Mouse (Mus musculus) heart, embryonic 11.5 days (tissue): ENCODE results near the gene Chil1. TPM values are rescaled to one million over a fixed set of nuclear protein-coding genes. Genes with fewer than 3 reads are reported as not detected.
A peak's percentile ranks its signal among the peaks of the same experiment; 100 is the strongest.

Experiments used
- ATAC-seq: fragments of 200-750 bp; cut with Nextera tagmentation; replicated peaks from 2 replicates; pipeline ENCODE4 v1.8.0; 2017; ENCODE audit warnings: moderate library complexity; ENCODE audit not compliant: insufficient number of reproducible peaks, low FRiP score, low TSS enrichment
- H3K27ac ChIP-seq: fragments of 300-500 bp; sonication (generic); 2 replicates; pipeline ENCODE4 v1.5.1; 2014; ENCODE audit warnings: mild to moderate bottlenecking, low read depth, low read length
- H3K27me3 ChIP-seq: fragments of 300-500 bp; sonication (generic); 2 replicates; pipeline ENCODE4 v1.6.1; 2014; ENCODE audit warnings: mild to moderate bottlenecking, low read length, mixed read lengths; ENCODE audit not compliant: control insufficient read depth, insufficient read depth
- H3K36me3 ChIP-seq: fragments of 300-500 bp; sonication (generic); 2 replicates; pipeline ENCODE4 v1.6.1; 2014; ENCODE audit warnings: mild to moderate bottlenecking, low read length, moderate library complexity, mixed read lengths; ENCODE audit not compliant: control insufficient read depth, insufficient read depth
- H3K4me1 ChIP-seq: fragments of 300-500 bp; sonication (generic); 2 replicates; pipeline ENCODE4 v1.6.1; 2014; ENCODE audit warnings: low read length; ENCODE audit not compliant: control insufficient read depth, insufficient read depth
- H3K4me2 ChIP-seq: fragments of 300-500 bp; sonication (generic); 2 replicates; pipeline ENCODE4 v1.6.1; 2014; ENCODE audit warnings: mild to moderate bottlenecking, moderate library complexity
- H3K4me3 ChIP-seq: fragments of 300-500 bp; sonication (generic); 2 replicates; pipeline ENCODE4 v1.5.1; 2014; ENCODE audit warnings: low read depth, low read length
- H3K9ac ChIP-seq: fragments of 300-500 bp; sonication (generic); 2 replicates; pipeline ENCODE4 v1.6.1; 2014; ENCODE audit warnings: mild to moderate bottlenecking, low read depth, low read length, moderate library complexity
- H3K9me3 ChIP-seq: fragments of 300-500 bp; sonication (generic); replicated peaks from 2 replicates; pipeline ENCODE4 v1.6.1; 2016; ENCODE audit warnings: low read length; ENCODE audit not compliant: control insufficient read depth
- WGBS: fragments of 180-500 bp; shearing (Covaris S2); extraction: QIAGEN DNeasy Blood & Tissue Kit; methylation state at CpG from one replicate; pipeline ENCODE4 v1.1.7; 2014; ENCODE audit not compliant: insufficient replicate concordance; 5-methylcytosine and 5-hydroxymethylcytosine counted together
- polyA plus RNA-seq: library from polyadenylated mRNA; unstranded; fragments of >200 nt; fragmentation: Nextera tagmentation; extraction: Ambion mirVana; gene quantifications from 2 replicates; pipeline ENCODE4 v1.2.1, GENCODE M21; 2014

Gene Chil1
- polyA plus RNA-seq, 1 experiment from 2014 or later, result 1.9 TPM

DNA sequence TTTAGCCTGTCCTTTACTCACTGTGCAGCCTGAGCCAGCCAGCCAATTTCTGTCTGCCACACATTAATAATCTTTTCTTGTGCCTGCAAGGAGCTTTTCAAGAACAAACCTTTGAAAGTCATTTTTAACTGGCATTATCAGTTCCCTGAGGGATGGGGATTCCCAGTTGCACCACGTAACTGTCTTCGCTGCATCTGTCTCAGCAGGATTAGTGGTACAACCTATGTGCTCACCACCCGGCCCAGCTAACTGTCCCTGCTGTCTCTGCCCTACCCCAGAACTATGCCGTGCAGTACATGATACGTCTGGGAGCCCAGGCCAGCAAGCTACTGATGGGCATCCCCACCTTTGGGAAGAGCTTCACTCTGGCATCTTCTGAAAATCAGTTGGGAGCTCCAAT, 6.2 kb downstream of the Chil1 start:
- no peak overlapping the region for H3K27ac ChIP-seq
- H3K9me3 ChIP-seq, result no peaks in the 10 kb centered on the region
- WGBS, result 76% methylated on average over 5 of the region's 5 CpGs
- H3K9ac ChIP-seq, result no peak overlapping the region
- no peak overlapping the region for H3K4me3 ChIP-seq
- ATAC-seq, result no peak
- H3K4me2 ChIP-seq, result no peak overlapping the region
- no peaks in the 10 kb centered on the region for H3K36me3 ChIP-seq
- H3K27me3 ChIP-seq, result no peaks in the 10 kb centered on the region
- H3K4me1 ChIP-seq, result peaks cover 9% of the 10 kb centered on the region

DNA sequence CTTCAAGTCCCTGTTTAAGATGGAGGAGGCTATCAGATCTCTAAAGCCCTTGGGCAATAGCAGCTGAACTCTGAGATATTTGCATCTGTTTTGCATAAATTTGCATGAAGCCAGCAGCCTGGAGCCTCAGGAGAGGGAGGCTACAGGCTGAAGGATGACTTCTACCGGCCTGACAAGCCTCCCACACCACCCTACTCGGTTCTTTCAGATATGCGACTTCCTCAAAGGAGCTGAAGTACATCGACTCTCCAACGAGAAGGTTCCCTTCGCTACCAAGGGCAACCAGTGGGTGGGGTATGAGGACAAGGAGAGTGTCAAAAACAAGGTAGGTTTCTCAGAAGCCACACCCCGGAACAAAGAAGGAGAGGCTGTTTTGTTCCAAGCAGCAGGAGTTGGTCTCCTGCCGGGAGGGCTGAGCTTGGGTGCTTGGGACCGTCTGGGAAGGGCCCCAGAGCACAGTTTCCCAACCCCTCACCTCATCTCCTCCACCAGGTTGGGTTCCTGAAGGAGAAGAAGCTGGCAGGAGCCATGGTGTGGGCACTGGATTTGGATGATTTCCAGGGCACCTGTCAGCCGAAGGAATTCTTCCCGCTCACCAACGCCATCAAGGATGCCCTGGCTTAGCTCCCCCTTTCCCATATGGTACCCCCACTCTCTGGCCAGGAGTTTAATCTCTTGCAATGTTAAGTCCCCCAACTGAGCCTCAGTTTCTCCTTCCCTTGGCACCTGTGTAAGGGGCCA, 7.2 kb downstream of the Chil1 start:
- Histone ChIP-seq H3K27me3 (no peaks in the 10 kb centered on the region; the same call in 1 of the 2 replicates), H3K4me2 (0 out of 2 replicates have a peak overlapping the region, but pooled peaks have one; percentile 7), H3K9ac (no peak overlapping the region), H3K9me3 (no peaks in the 10 kb centered on the region), H3K4me1 (peaks cover 19% of the 10 kb centered on the region), H3K4me3 (no peak overlapping the region), H3K27ac (no peak overlapping the region), H3K36me3 (no peaks in the 10 kb centered on the region)
- ATAC-seq, result no peak
- 23% methylated on average over 12 of the region's 12 CpGs for WGBS

DNA sequence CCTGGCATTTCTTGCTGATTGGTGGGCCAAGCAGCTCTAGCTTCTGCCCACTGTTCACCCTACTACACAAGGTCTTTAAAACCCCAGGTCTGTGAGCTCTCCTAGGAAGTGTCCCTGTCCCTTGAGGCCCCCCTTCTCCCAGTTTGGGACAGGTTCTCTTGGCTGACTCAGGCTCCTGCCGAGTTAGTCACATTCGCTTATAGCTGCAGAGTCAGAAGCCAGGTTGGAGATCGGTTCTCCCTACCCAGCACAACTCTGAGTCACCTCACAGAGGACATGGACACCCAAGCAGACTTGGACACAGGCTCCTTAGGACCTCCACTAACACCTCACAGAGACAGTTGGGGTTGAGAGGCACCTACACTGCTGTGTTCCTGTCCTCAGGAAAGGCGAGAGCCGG, 9.2 kb downstream of the Chil1 start:
- peaks cover 39% of the 10 kb centered on the region for H3K4me1 ChIP-seq
- H3K27me3 ChIP-seq, result no peaks in the 10 kb centered on the region; the same call in 1 of the 2 replicates
- no peak overlapping the region for H3K4me2 ChIP-seq
- 78% methylated on average over 5 of the region's 5 CpGs for WGBS
- ATAC-seq, result no peak
- H3K9me3 ChIP-seq, result no peaks in the 10 kb centered on the region
- no peak overlapping the region for H3K9ac ChIP-seq
- no peaks in the 10 kb centered on the region for H3K36me3 ChIP-seq
- H3K4me3 ChIP-seq, result no peak overlapping the region
- no peak overlapping the region for H3K27ac ChIP-seq

DNA sequence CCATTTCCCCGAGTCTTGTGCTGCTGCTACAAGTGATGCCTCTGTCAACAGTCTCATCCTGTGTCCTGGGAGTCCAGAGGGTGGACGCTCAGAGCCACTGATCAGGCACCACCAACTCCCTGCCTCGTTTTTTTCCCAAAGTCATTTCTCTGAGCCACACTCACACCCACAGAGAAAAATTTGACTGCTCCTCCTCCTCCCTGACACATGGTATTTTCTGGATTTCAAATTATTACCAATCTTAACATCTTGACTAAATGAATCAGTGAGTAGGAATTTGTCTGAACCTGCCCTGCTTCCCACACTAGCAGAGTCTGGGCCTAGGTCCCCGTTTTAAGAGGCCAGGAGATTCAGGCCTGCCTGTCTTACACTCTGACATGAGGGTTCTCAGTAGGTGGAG, 10.0 kb downstream of the Chil1 start:
- Histone ChIP-seq H3K4me2 (no peak overlapping the region), H3K9ac (no peak overlapping the region), H3K4me1 (peaks cover 41% of the 10 kb centered on the region), H3K36me3 (no peaks in the 10 kb centered on the region), H3K9me3 (no peaks in the 10 kb centered on the region), H3K4me3 (no peak overlapping the region), H3K27ac (no peak overlapping the region), H3K27me3 (no peaks in the 10 kb centered on the region; the same call in 1 of the 2 replicates)
- no peak for ATAC-seq
- WGBS, result 35% methylated on average over 4 of the region's 4 CpGs

DNA sequence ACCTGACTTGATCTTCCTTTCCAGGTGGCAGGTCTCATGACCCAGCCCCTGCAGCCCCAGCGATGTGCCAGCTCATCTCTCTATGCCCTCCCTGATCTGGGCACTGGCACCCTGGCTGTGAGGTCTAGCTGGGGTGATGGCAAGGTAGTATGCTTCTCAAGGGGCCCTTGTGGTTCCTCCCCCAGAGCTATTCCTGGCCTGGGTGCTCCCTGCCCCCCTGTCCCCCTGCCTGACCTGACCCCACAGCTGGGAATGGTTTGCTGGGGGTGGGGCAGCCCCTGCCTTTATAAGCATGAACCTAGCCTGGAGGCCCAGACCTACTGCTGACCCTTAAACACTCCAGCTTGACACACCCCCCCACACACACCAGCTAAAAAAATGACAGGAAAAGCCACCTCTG, 11.2 kb downstream of the Chil1 start, which contains the start of gene Mybph:
Mybph (plus strand) TSS at position 323 of the 400 bp plus-strand sequence.
- Histone ChIP-seq H3K36me3 (no peaks in the 10 kb centered on the region), H3K27ac (no peak within 1 kb of the TSS), H3K9ac (peak within 1 kb of the TSS; percentile 12; the same call in 1 of the 2 replicates), H3K9me3 (no peaks in the 10 kb centered on the region), H3K4me2 (no peak within 1 kb of the TSS; the same call in 1 of the 2 replicates), H3K27me3 (no peaks in the 10 kb centered on the region; the same call in 1 of the 2 replicates), H3K4me1 (peaks cover 41% of the 10 kb centered on the region), H3K4me3 (no peak within 1 kb of the TSS)
- 63% methylated on average over 1 of the region's 1 CpGs for WGBS
- no peak for ATAC-seq

DNA sequence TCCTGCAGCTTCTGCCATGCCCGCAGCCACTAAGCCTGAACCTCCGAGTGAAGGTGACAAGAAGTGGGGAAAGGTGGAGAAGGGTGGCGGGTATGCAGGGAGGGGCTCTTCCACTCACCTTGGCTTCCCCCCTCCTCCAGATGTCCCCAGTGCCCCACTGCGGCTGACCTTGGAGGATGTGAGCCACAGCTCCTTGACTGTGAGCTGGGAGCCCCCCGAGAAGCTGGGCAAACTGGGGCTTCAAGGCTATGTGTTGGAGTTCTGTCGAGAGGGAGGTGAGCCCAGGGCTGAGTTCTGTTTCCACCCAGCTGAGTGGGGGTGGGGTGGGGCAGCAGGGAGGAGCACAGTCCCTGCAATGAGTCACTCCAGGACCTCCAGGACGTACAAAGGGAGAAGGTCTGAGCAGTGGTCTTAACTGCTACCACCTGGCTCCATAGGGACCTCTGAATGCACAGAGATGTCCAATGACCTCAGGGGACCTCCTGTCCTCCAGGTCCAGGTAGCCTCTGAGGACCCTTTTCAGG, 11.8 kb downstream of the Chil1 start:
- Histone ChIP-seq H3K4me3 (no peak overlapping the region), H3K36me3 (no peaks in the 10 kb centered on the region), H3K27ac (no peak overlapping the region), H3K4me1 (peaks cover 41% of the 10 kb centered on the region), H3K9me3 (no peaks in the 10 kb centered on the region), H3K4me2 (no peak overlapping the region; the same call in 1 of the 2 replicates), H3K9ac (peak overlapping the region; percentile 12; the same call in 1 of the 2 replicates), H3K27me3 (no peaks in the 10 kb centered on the region; the same call in 1 of the 2 replicates)
- ATAC-seq, result no peak
- WGBS, result 47% methylated on average over 7 of the region's 7 CpGs

DNA sequence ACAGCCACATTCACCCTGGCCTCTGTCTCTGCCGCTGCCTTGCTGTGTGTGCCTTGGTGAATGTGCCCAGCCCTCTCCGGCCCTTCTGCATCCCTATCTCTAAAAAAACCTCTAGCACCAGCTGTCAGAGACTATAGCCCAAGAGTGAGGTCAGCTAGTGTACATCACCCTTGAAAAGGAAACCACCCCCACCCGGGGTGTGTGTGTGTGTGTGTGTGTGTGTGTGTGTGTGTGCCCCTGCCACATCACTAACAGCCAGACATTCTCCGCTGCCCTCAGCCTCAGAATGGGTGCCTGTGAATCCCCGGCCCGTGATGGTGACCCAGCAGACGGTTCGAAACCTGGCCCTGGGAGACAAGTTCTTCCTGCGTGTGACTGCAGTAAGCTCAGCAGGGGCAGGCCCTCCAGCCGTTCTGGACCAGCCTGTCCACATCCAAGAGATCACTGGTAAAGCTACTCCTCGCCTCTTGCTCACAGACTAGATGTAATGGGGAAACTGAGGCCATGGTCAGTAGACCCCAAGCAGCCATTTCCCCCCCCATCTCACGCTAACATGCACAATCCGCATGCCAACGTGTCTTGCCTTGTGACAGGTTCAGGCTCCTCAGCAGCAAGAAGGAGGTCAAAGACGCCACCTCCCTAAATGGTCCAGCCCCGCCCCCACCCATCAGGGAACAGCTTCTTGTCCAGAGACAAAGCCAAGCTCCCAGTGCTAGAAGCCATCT, 12.5 kb downstream of the Chil1 start:
- no peak overlapping the region for H3K4me2 ChIP-seq
- 0 out of 2 replicates have a peak overlapping the region, but pooled peaks have one; percentile 37 for H3K27ac ChIP-seq
- H3K27me3 ChIP-seq, result no peaks in the 10 kb centered on the region; the same call in 1 of the 2 replicates
- H3K4me1 ChIP-seq, result peaks cover 37% of the 10 kb centered on the region
- no peaks in the 10 kb centered on the region for H3K36me3 ChIP-seq
- no peaks in the 10 kb centered on the region for H3K9me3 ChIP-seq
- no peak overlapping the region for H3K9ac ChIP-seq
- no peak for ATAC-seq
- WGBS, result 61% methylated on average over 16 of the region's 16 CpGs
- no peak overlapping the region for H3K4me3 ChIP-seq

DNA sequence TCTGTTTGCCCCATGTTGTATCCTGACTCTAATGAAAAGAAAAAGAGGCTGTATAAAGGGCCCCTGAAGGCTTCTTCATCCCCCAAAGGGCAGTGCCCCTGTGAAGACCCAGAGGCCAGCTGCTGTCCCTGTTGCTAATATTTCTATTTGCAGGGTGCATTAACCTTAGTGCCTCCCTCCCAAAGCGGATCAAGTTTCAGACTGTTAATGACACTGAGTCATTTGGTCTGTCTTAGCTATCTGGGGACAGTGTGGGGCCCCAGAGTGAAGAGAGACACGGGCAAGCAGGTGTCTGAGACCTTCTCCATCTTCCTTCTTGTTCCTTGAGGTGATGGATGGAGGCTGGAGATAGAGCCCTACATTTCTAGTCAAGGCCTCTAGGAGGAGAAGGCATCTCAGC, 13.1 kb downstream of the Chil1 start:
- H3K4me3 ChIP-seq, result no peak overlapping the region
- no peak for ATAC-seq

More for the DNA sequence above, 13.1 kb downstream of the Chil1 start:
- no peaks in the 10 kb centered on the region for H3K9me3 ChIP-seq
- H3K27ac ChIP-seq, result peak overlapping the region; percentile 37; the same call in 1 of the 2 replicates
- H3K4me1 ChIP-seq, result peaks cover 37% of the 10 kb centered on the region
- 16% methylated on average over 2 of the region's 2 CpGs for WGBS
- H3K4me2 ChIP-seq, result no peak overlapping the region
- no peak overlapping the region for H3K9ac ChIP-seq
- H3K36me3 ChIP-seq, result no peaks in the 10 kb centered on the region
- no peaks in the 10 kb centered on the region; the same call in 1 of the 2 replicates for H3K27me3 ChIP-seq
